Mouse (Mus musculus): ENCODE data around the gene Mdc1. TPM values are rescaled to one million over a fixed set of nuclear protein-coding genes. Genes with fewer than 3 reads are reported as not detected.

Mdc1 gene
- polyA plus RNA-seq, 1 experiment from 2014 or later: 2.1 TPM

DNA sequence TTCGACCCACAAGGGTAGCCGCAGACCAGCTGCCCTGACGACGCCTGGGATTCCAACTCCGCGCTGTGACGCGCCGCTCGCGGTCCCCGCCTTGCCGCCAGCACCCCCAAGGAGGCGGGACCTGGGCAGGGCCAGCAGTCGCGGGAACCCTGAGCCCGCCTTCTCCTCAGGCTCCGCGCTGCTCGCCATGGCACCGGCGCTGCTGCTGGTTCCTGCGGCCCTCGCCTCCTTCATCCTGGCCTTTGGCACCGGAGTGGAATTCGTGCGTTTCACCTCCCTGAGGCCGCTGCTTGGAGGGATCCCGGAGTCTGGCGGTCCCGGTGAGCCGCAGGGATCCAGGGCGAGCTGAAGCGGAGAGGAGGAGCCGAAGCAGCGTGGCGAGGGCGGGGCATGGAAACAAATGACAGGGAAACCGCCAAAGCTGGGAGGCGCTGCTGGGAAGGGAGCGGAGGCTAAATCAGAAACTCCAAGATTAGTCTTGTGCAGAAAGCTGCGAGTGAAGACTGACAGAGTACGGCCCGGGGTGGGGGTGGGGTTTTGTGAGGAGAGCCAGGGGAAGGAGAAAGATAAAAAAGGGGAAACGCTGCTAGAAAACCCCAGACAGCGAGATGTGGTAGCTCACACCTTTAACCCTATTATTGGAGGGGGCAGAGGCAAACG, 20.0 kb downstream of the Mdc1 start, which contains the start of gene Nrm:
Nrm (plus strand) TSS at position 121 of the 660 bp plus-strand sequence.
- Histone ChIP-seq H3K4me2 (replicated peaks; ENCODE audit: low read depth) (peak within 1 kb of the TSS; percentile 66), H3K27me3 (ENCODE audit: control insufficient read depth, insufficient read depth, low read length) (no peaks in the 10 kb centered on the region), H3K4me3 (ENCODE audit: low read depth, low read length) (peak within 1 kb of the TSS; percentile 76), H3K9me3 (ENCODE audit: control insufficient read depth, low read length) (no peaks in the 10 kb centered on the region), H3K9ac (ENCODE audit: low read length) (peak within 1 kb of the TSS; percentile 71), H3K4me1 (replicated peaks; ENCODE audit: control insufficient read depth, insufficient read depth) (no peaks in the 10 kb centered on the region), H3K27ac (replicated peaks) (peak within 1 kb of the TSS; percentile 85), H3K36me3 (ENCODE audit: control insufficient read depth, insufficient read depth, low read length) (peaks cover 3% of the 10 kb centered on the region)
- peak; percentile 92 for ATAC-seq (ENCODE audit: low FRiP score, low TSS enrichment)
- DNase-seq (ENCODE audit: low spot score): peak; percentile 92
- WGBS: under 1% methylated on average over 40 of the region's 47 CpGs
- TF ChIP-seq EP300 (optimal IDR thresholded peaks at IDR 0.05) (no peak), CTCF (IDR thresholded peaks at IDR 0.05; ENCODE audit: low read depth) (peak; percentile 73)

DNA sequence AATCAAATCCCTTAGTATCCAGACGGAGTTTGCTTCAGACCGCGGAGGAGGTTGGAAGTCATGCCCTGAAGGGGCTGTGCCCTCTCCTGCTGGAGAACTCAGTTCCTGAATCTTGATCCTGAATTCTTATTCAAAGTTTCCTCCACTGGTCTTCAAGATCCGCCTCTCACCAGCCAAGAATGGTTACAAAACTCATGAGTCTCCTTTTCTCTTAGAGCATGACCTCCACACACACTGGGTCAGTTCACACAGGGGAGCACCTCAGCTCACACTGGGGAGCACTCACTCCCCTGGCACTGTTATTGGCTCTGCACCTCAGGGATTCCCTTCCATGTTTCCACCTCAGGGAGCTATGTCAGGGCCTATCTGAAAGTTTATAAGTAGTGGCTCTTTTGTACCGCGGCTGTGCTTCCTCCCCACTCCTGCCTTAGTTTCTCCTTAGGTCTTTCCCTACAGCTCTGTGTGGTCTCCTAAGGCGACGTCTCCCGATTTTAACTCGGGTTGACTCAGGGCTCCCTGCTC, 23.6 kb downstream of the Mdc1 start:
- Histone ChIP-seq H3K4me3 (ENCODE audit: low read depth, low read length) (peak overlapping the region; percentile 60), H3K36me3 (ENCODE audit: control insufficient read depth, insufficient read depth, low read length) (no peaks in the 10 kb centered on the region), H3K4me1 (replicated peaks; ENCODE audit: control insufficient read depth, insufficient read depth) (no peaks in the 10 kb centered on the region; the same call in 1 of the 2 replicates), H3K27ac (replicated peaks) (peak overlapping the region; percentile 94), H3K9ac (ENCODE audit: low read length) (peak overlapping the region; percentile 77; the same call in 1 of the 2 replicates), H3K4me2 (replicated peaks; ENCODE audit: low read depth) (peak overlapping the region; percentile 85), H3K9me3 (ENCODE audit: control insufficient read depth, low read length) (no peaks in the 10 kb centered on the region), H3K27me3 (ENCODE audit: control insufficient read depth, insufficient read depth, low read length) (no peaks in the 10 kb centered on the region)
- WGBS: 27% methylated on average over 10 of the region's 10 CpGs
- ATAC-seq (ENCODE audit: low FRiP score, low TSS enrichment) (no peak), DNase-seq (ENCODE audit: low spot score) (no peak)
- TF ChIP-seq EP300 (optimal IDR thresholded peaks at IDR 0.05) (no peak), CTCF (IDR thresholded peaks at IDR 0.05; ENCODE audit: low read depth) (no peak)

DNA sequence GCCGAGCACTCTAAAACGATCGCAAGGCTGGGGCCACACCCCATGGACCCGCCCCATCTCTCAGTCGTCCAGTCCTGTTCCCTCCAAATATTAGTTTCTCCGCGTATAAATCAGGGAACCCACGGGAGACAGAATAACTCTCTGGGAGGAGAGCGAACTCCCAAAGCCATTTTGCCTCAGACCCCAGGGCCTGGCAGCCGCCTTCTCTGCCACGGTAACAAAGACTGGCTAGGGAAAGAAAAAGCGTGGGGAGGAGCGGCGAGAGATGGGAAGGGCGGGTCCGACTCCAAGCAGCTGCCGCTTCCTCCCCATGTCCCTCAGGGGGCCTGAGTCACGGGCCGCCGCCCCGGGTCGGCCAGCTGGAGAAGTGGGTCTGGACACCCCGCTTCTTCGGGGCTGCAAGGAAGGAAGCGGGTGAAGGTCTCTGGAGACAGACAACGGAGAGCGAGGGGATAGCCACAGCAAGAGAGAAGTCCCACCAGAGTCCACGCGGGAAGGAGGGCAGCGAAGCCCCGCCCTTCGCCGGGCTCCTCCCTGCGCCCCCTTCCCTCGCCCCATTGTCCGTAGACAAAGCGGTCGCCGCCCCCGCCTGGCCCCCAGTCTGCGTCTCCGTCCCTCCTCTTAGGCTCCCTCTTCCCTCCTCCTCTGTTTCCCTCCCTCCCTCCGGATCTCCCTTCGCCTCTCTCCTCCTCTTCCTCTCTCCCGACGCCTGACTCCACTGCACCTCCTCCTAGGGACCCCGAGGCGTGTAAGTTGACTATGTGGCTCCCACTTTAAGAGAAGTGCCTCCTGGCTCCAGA, 24.4 kb downstream of the Mdc1 start, which contains the start of gene Ppp1r18:
Ppp1r18 (plus strand) TSS at position 113 of the 800 bp plus-strand sequence.
- DNase-seq (ENCODE audit: low spot score): peak; percentile 68

DNA sequence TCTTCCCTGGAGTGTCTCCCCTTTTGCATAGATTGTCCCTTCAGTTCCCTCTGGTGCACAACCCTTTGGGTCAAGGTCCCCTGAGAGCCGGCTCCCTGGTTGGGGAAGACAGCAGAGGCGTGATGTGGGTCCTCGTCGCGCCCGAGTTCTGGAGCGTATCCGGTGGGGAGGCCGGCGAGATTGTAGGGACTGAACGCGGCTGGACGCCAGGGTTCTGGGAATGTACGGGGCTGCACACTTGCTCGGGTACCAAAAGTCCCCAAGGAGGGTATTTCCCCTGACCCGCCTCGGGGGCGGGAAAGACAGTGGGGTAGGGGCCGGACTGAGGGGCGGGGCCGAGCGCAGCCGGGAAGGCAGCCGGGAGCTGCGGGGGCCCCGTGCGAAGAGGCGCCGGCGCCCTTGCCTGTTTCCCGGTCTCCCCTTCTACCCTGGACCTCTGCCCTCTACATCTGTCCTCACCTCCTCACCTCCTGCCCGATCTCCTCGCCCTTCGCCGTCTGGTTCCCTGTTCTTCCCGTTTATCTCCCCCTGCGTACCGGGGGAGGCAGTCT, 25.0 kb downstream of the Mdc1 start:
- peak; percentile 53 for DNase-seq (ENCODE audit: low spot score)

More for the DNA sequence above, 24.4 kb downstream of the Mdc1 start, which contains the start of gene Ppp1r18:
- peak; percentile 51; the same call in 1 of the 2 replicates for ATAC-seq (ENCODE audit: low FRiP score, low TSS enrichment)
- Histone ChIP-seq H3K9me3 (ENCODE audit: control insufficient read depth, low read length) (no peaks in the 10 kb centered on the region), H3K27ac (replicated peaks) (peak within 1 kb of the TSS; percentile 94), H3K4me1 (replicated peaks; ENCODE audit: control insufficient read depth, insufficient read depth) (peaks cover 3% of the 10 kb centered on the region; the same call in 1 of the 2 replicates), H3K36me3 (ENCODE audit: control insufficient read depth, insufficient read depth, low read length) (no peaks in the 10 kb centered on the region), H3K27me3 (ENCODE audit: control insufficient read depth, insufficient read depth, low read length) (no peaks in the 10 kb centered on the region), H3K9ac (ENCODE audit: low read length) (peak within 1 kb of the TSS; percentile 77), H3K4me3 (ENCODE audit: low read depth, low read length) (peak within 1 kb of the TSS; percentile 60), H3K4me2 (replicated peaks; ENCODE audit: low read depth) (peak within 1 kb of the TSS; percentile 85)
- WGBS: 2% methylated on average over 44 of the region's 48 CpGs
- TF ChIP-seq EP300 (optimal IDR thresholded peaks at IDR 0.05) (peak; percentile 62), CTCF (IDR thresholded peaks at IDR 0.05; ENCODE audit: low read depth) (0 out of 2 replicates have a peak, but pooled peaks have one; percentile 6)

More for the DNA sequence above, 25.0 kb downstream of the Mdc1 start:
- under 1% methylated on average over 38 of the region's 38 CpGs for WGBS
- no peaks in the 10 kb centered on the region for H3K36me3 ChIP-seq (ENCODE audit: control insufficient read depth, insufficient read depth, low read length)
- TF ChIP-seq EP300 (optimal IDR thresholded peaks at IDR 0.05): no peak
- TF ChIP-seq CTCF (IDR thresholded peaks at IDR 0.05; ENCODE audit: low read depth): no peak
- no peaks in the 10 kb centered on the region for H3K9me3 ChIP-seq (ENCODE audit: control insufficient read depth, low read length)
- peak overlapping the region; percentile 85 for H3K4me2 ChIP-seq (replicated peaks; ENCODE audit: low read depth)
- peak overlapping the region; percentile 77 for H3K9ac ChIP-seq (ENCODE audit: low read length)
- peak; percentile 35; the same call in 1 of the 2 replicates for ATAC-seq (ENCODE audit: low FRiP score, low TSS enrichment)
- no peaks in the 10 kb centered on the region for H3K27me3 ChIP-seq (ENCODE audit: control insufficient read depth, insufficient read depth, low read length)
- peaks cover 3% of the 10 kb centered on the region; the same call in 1 of the 2 replicates for H3K4me1 ChIP-seq (replicated peaks; ENCODE audit: control insufficient read depth, insufficient read depth)
- peak overlapping the region; percentile 60 for H3K4me3 ChIP-seq (ENCODE audit: low read depth, low read length)
- H3K27ac ChIP-seq (replicated peaks): peak overlapping the region; percentile 94

Data from stomach, postnatal 0 days (tissue).